Mouse (Mus musculus): ENCODE measurements around the gene Apbb1ip.
A peak's percentile ranks its signal among the peaks of the same experiment; 100 is the strongest.
"Not testable (repeated sequence)": the region's sequence is repeated elsewhere in the genome, so short reads cannot be mapped to it uniquely, and the experiment has no call there.

Gene Apbb1ip

DNA sequence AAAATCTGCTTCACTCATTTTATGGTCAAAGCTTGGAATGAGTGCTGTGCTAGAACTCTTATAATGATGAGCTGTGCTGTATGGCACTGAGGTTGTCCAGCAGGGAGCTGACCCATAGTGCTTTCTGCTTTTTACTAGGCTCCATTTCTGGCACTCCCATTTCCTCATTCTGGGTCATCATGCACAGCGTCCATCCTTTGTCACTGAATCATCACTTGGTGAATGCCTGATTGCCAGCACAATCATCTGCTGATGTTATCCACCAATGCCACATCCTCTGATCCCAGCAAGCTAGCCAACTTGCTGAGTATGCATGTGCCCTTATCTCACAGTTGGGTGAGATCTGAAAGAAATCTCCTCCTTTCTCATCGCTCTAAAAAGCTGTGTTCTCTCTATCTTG lies 48.4 kb downstream of the Apbb1ip start:
- no peak for DNase-seq (ENCODE audit: low read depth)

DNA sequence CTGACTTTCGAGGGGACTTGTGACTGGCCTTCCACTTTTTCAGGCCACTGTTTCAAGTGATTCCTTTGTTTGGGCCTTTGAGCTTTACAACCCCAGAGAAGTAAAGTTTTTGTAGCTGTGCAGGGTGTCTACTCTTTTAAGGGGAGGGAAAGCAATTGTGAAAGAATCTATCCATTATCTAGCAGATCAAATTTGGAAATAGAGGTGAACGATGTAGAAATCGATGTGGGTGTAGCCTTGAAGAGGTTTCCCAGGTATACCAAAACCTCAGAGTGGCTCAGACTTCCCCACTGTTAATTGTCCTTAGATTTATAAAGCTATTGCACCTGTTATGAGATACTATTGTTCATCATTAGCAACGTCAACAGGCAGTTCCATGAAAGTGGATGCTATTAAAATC lies 71.6 kb downstream of the Apbb1ip start:
- no peak for DNase-seq (ENCODE audit: low read depth)

DNA sequence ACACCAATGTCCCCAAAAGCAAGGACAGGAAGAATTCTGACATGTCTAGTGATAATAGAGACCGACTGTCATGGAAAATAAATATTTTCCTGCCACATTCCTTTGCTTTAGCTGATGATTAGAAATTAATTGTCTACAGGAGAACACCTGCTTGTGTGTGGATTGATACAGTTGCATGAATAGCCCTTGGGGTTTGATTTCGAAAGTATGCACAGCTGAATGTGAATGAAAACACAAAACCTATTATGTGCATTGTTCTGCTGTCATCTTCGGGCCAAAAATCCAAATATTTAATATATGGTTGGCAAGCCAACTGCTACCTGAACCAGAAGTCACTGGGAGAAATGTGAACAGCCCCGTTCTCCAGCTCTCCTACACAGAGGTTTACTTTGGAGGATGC lies 78.0 kb downstream of the Apbb1ip start:
- DNase-seq (ENCODE audit: low read depth), result no peak

DNA sequence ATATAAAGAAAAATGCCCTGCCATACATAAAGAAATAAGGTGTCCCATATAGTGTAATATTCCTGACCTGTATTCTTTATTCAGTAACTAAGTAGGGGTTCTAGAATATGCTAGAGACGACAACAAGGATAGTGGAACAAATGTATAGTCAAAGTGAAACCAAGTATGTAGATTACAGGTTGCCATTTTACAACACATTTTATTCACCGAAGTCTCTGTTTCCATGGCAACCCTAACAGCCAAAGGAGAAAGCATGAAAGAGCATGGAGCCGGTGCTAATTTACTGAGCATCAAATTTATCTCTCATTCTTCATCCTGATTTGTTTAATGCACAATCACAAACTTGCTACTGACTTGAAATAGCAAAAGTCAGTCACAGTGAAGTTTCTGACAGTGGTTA lies 83.6 kb downstream of the Apbb1ip start:
- DNase-seq (ENCODE audit: low read depth), result peak; percentile 26

DNA sequence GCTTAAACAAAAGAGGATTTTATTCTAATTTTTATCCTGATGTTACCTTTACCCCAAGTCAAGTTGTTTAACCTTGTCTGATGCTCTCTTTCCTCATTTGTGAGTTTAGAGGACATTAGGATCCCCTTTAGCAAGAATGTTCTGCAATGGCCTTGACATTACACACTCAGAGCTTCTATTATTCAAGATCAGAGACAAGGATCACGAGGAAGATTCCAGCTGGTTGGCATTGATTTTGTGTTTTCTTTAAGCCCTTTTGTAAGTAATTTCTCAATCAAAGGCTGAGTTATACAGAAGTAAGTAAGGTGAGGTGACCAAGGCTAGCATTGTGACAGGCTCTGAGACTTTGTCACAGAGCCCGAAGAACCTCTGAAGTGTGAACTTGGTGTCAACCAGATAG lies 88.3 kb downstream of the Apbb1ip start:
- no peak for DNase-seq (ENCODE audit: low read depth)

DNA sequence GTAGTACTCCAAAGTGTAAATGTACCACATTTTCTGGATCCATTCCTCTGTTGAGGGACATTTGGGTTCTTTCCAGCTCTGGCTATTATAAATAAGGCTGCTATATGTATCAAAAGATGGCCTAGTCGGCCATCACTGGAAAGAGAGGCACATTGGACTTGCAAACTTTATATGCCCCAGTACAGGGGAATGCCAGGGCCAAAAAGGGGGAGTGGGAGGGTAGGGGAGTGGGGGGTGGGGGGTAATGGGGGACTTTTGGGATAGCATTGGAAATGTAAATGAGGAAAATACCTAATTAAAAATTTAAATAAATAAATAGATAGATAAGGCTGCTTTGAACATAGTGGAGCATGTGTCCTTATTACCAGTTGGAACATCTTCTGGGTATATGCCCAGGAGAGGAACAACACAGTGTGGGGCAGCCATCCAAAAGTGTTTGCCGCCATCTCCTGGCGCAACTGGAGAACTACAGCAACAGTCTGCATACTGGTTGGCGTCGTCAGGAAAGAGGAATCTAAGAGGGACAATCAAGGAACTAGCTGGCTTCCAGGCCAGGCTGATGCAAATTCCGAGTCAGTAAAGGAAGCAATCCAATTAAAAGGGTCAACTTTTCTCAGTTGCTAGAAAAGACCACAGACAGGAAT lies 90.6 kb downstream of the Apbb1ip start:
- DNase-seq (ENCODE audit: low read depth), result peak; percentile 83

DNA sequence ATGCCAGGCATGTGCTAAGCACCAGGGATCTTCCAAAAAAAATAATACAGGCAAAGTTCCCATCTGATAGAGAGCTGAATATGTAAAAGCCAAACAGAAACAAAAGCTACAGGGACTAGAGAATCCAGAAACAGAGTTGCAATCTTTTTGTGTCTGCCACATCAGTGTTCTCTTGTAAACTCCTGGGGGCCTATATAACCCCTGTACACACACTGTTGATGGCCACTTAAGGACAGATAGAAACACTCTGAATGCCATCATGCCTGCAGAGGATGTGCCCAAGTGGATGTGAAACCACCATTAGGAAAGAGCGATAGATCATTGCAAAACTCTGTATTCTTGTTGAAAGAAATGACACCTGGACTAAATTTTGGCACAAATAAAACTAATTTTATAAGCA lies 91.9 kb downstream of the Apbb1ip start:
- DNase-seq (ENCODE audit: low read depth), result no peak

DNA sequence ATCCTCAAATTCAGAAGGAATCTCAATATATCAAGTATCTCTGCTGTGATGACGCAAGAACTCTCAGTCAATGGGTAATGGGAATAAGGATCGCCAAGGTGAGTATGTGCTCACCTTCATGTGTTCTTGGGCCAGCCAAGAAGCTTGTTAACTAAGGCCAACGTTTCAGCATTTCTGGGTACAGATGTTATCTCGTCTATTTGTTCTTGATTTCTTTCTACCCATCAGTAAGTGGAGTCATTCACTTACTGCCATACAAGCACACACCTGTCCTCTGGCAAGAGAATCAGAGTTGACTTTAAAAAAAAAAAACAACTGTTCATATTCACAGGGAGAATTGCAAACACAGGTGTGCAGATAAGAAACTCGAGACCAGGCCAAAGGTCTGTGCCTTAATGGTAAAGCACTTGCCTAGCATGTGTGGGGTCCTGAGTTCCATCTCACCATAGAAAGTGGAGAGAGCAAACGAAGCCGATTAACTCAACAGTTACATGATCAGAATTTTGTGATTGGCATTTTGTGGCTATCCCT lies 93.1 kb downstream of the Apbb1ip start:
- no peak for DNase-seq (ENCODE audit: low read depth)

DNA sequence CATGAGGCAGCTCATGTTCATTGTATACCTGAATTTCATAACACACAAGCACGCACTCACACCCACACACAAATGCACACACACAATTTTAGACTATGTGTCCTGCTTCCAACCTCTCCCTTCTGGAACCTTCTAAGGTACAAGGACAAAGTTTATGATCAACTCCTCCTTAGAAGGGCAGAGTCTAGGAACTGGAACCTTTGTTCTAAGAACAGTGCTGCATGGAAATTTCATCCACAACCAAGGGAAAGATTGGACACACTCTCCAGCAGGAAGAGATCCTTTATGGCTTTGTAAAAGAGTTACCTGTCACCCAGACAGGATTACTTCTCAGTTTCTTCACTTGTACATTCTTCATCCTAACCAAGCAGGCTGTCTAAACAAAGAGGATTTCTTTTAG lies 99.3 kb downstream of the Apbb1ip start:
- no peak for DNase-seq (ENCODE audit: low read depth)

DNA sequence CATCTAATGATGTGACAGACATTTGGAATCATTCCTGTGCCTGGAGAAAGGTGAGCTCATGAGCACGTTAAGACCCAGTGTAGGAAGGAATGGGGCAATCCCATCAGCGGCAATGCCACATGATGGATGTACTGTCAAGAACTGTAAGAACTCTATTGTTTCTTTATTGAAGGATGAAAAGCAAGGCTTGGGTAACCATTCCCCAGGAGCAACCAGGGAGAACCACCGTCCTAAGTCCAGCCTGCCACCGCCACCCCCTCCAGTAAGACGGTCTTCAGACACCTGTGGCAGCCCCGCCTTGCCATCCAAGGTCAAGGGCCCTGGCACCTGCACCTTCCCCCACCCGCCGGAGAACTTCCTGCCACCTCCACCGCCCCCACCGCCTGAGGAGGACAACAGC lies 100.7 kb downstream of the Apbb1ip start:
- DNase-seq (ENCODE audit: low read depth), result no peak

DNA sequence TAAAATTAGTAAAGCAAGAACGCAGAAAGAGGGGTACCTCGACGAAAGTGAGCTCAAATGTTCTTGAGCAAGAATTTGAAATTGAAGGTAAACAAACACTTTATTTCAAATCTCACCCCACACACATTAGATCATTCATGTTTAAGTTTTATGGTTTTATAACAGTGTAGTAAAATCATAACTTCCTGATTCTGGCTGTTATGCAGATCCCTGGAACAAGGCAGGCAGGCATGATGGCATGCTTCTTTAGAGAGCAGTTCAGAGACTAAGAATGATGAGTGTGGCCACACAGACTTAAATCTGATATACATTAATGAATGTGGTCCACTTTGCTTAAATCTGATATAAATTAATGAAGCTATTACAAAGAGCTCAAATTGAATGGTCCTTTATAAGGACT lies 102.7 kb downstream of the Apbb1ip start:
- DNase-seq (ENCODE audit: low read depth), result no peak

DNA sequence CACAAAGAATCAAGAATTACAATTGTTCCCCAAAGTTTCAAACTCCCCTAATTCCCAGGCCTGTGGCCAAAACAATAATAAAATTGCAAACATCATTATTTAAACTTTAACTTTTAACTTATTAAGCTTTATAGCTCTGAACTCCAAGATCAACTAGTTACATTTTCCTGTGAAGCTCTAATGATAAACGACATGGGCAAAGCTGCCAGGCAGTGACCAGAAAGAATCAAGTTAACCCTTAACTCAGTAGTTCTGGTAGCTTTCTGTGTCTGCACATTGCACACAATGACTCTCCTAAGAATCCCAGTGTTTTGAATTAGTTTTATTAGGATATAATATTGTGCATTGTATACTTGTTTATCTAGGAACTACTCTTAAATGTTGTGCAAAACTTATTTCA lies 104.9 kb downstream of the Apbb1ip start:
- DNase-seq (ENCODE audit: low read depth), result no peak

DNA sequence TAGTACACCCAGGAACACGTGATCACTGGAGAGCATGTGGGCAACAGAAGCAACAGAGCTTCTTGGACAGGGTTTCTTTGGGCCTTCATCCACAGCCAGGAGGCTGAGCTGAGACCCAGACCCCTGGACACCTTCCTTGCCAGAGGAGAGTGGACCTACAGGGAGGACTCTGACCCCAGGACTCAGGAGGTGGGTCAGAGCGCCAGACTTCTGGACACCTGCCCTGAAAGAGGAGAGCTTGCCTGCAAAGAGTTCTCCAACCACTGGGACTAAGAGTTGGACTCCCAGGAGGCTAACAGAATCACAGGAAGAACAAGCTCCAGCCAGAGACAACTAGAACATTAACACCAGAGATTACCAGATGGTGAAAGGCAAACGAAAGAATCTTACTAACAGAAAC lies 106.8 kb downstream of the Apbb1ip start:
- not testable (repeated sequence) for DNase-seq (ENCODE audit: low read depth)

DNA sequence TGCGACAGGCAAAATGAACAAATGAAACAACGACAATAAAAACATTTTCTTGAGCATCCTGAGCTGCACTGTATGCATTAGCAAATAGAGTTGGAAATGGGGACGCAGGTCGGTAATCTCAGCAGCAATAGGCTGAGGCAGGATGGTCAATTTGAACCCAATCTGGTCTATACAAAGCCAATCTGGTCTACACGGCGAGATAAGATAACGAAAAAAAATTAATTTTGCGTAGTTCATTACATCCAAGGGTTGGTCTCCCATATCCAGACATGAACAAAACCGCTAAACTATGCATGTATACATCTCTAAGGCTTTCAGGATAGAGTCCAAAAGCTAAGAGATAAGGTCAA lies 121.0 kb downstream of the Apbb1ip start:
- DNase-seq (ENCODE audit: low read depth), result no peak

DNA sequence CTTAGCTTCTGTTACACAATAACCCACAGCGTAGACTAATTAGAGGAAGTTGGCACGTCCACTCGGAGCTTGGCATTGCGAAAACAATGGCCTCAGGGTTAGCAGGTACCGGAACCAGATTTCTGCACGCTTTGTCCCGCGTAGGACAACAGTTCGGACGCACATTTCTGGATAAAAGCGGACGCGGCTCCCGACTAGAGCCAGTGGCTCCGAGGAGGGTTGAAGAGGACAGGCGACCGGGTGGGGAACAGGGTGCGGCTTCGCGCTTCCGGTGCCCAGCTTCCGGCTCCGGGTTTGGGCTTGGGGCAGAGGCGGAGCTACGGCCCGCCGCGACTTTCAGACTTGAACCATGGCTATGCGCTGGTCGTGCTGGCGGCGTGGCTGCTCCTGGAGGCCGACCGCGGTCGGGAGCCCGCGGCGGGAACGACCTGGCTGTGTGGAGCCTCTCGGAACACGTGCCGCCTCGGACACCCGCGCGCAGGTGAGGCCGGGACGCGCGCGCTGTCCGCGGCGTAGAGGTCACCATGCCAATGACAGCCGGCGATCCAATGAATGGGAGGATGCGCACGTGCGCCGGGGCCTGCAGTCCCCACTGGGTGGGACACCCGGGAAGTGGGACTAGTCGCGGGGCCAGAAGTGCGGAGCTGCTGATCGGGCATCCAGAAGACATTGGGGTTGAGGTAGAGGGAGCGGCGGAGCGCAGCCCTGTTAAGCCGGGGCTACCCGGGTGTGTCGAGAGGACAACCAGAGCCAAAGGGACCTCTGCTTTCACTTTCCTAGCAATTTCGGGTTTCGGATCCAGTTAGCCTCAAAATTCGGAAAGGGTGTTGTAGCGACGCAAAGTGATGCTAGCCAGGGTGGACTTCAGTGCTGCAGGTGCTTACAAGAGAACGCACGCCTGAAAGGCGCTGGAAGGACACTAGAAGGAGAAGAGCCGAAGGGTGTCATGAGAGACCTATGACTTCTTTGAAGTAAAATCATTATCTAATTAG lies 121.7 kb downstream of the Apbb1ip start, which contains the start of gene Pdss1:
Pdss1 (plus strand) TSS at position 241 of the 992 bp plus-strand sequence.
- peak; percentile 81 for DNase-seq (ENCODE audit: low read depth)

DNA sequence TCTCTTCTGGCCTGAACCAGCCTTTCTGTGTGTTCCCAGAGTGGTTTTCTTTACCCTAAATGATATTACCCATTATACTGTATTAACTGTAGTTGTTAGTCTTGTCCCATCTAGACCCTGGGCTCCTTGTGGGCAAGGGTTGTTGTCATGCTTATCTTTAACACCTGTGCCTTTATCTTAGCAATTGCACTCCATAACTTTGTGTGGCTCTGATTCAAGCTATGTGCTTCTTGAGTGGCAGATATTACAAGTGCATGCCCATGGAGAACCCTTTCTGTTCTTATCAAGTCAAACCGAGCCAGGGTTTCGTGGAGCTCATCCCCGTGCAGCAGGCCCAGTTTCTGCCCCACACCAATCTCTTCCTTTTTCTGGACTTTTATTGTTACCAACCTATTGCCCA lies 130.1 kb downstream of the Apbb1ip start:
- no peak for DNase-seq (ENCODE audit: low read depth)

DNA sequence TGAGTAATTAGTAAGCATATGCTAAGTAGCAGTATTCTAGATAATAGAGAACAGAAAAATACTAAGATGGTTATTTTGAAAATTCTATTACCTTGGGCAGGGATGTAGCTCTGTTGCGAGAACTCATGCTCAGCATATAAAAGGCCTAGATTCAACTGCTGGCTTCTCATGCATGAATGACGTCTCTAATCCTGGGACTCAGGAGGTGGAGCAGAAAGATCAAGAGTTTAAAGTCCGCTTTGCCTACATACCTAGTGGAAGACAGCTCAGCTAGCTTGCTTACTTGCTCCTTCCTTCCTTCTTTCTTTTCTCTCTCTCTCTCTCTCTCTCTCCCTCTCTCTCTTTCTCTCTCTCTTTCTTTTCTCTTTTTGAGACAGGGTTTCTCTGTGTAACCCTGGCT lies 140.5 kb downstream of the Apbb1ip start:
- no peak for DNase-seq (ENCODE audit: low read depth)

DNA sequence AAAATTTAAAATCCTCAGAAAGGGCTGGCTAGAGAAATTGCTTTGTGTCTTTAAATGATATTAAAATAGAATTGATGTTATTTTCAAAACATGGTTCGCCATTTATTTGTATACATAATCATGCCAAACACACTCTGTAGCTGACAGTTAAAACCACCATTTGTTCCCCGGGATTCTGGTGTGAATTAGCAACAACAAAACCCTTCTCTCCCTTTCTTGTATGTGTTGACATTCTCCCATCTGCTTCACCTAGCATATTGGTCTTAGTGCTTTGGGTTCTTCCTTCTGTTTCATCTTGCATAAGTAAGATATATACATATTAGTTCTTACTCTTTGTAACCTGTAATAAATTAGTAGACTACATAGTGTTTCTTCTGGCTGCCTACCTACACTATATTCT lies 144.8 kb downstream of the Apbb1ip start:
- no peak for DNase-seq (ENCODE audit: low read depth)
